Mouse (Mus musculus) kidney, postnatal 36 days (tissue): ENCODE results near the gene Abcb1b.
"Not testable (repeated sequence)": the region's sequence is repeated elsewhere in the genome, so short reads cannot be mapped to it uniquely, and the experiment has no call there.

ENCODE experiments used
- DNase-seq, 2 experiments: peaks; one replicate each; pipeline ENCODE4 v3.0.0; 2021 to 2022; ENCODE audit warnings: mixed read lengths in 2 of 2

Gene Abcb1b

DNA sequence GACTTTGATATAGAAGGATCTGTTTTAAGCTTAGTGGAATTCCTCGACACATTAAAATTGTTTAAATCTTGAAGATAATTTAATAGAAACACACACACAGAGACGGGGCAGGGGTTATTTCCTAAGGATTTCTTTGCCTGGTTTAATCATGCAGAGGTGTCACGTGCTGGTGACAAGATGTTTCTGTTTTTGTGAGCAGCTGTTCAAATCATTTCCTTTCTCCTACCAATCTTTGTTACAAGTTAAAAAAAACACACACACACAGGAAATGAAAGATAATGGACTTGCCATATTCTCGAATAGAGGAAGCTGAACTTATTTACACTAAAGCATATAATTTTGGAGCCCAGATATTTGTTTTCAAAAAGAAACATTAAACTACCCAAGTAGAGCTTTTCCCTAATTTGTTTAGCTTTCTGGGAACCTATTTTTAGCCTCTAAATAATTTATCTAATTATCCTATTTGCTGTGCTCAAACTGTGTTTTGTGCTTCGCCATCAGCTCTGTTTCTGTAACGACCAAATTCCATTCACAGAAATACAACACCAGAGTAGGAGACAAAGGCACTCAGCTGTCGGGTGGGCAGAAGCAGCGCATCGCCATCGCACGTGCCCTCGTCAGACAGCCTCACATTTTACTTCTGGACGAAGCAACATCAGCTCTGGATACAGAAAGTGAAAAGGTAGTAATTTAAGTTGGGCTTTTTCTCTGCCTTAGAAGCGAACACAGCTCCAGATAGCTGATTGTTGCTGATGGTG lies 65.8 kb downstream of the Abcb1b start:
- DNase-seq: no peak

DNA sequence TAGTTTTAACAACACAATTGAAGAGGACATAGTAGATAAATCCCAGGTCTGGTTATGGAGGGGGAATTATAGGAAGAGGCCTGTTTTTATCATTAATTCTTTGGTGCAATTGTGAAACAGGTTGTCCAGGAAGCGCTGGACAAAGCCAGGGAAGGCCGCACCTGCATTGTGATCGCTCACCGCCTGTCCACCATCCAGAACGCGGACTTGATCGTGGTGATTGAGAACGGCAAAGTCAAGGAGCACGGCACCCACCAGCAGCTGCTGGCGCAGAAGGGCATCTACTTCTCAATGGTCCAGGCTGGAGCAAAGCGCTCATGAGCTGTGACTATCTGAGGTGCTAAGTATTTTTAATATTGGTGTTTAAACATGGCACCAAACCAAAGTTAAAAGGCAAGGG lies 67.7 kb downstream of the Abcb1b start:
- DNase-seq: not testable (repeated sequence)

DNA sequence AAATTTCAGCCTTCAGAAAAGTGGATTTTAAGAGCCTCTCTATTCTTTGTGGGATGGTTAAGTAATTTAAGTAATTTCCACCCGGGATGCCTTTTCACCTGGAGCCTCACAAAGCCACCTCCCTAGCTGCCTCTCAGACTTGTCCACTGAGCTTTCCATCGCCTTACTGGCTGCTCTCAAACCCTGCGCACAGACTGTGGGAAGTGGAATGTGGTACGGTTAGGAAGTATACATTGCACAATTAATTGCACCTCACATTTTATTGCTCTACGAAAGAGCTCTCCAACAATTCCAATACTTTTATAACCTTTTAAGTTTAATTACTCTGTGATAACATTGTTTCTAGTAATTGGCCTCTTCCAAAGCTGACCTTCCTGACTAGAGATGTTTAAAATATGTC lies 68.4 kb downstream of the Abcb1b start:
- no peak for DNase-seq

DNA sequence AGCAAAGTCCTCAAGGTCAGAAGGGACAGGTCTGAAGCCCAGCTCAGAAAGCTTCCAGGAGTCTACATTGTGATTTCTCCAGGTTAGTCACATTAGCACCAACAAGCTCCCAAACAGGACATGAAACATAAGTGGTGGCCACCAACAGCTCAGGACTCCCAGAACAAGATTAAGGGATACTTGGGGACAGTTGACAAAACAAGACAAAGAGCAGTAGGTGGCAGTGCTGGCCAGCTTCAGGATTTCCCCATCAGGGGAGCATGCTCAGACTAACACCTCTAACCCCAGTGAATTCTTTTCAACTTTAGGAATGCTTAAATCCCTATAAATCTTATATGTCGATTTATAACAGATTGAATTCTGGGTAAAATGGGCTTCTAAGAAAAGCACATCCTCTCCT lies 70.1 kb downstream of the Abcb1b start:
- peak; percentile 1 to 33 for DNase-seq

DNA sequence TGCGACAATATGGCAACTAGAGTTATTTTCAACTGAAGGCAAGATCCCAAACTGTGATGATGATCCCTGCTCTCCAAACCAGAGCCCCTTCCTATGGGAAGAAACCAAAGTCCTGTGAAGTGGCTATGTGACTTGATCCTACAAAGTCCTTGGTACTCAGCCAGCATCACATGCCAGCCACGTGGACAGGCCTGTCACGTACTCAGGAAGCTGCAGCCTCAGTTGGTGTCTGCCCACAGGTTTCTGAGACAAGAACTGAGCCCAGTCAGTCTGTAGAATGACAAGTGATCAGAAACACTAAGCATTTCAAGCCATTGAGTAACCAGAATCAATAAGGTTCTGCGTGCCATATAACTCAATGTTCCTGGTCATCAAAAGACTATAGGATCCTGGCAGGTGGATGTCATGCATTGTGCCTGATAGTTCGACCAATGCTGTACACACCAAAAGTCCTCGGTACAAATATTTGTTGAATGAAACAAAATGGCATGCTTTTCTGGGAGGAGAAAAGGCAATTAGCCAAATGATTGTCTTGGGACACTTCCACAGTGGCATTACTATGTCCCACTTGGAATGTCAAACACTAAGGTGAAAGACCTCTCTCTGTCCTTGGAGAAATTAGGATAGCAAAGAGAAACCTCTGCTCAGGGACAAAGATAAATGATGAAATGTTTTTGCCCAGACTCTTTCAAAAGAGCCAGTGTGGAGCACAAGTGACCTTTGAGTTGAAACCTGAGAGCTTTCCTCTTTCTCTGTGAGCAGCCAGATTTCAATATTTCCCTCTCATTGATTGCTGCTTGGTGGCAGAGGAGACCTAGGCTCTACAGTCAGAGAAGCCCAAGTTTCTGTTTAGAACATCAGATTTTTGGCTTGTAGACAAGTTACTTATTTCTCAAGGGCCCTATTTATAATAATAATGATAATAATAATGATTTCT lies 75.3 kb downstream of the Abcb1b start:
- DNase-seq: no peak

DNA sequence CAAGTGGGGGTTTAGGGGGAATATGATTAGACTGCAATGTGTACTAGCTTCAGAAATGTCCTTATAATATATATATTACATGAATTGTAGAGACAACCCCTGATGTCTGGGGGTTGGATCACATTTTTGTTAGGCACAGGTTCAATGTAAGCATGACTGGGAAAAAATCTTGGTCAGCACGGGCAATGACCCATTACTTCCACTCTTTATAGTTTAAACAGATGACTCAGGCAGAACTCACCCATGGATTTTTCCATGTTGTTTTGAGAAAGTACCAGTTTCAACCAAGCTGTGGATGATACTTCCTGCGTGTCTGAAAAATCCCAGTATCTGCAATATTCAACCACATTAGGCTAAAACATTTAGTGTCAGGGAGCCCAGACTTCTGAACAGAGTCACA lies 79.1 kb downstream of the Abcb1b start:
- no peak for DNase-seq

DNA sequence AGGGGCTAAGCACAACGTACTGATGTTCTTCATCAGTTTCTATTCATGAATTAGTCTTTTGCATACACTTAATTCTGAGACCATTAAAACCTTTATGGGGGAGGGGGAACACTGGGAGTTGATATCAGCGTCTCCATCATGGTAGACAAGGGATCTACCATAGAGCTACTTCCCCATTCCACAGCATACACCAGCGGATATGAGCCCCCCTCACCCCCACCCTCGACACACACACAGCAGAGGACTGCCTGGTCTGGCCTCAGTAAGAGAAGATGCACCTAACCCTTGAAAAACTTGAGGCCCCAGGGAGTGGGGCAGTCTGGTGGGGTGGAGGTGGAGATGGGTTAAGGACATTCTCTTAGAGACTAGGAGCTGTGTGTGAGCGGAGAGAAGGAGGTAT lies 79.9 kb downstream of the Abcb1b start:
- no peak for DNase-seq

DNA sequence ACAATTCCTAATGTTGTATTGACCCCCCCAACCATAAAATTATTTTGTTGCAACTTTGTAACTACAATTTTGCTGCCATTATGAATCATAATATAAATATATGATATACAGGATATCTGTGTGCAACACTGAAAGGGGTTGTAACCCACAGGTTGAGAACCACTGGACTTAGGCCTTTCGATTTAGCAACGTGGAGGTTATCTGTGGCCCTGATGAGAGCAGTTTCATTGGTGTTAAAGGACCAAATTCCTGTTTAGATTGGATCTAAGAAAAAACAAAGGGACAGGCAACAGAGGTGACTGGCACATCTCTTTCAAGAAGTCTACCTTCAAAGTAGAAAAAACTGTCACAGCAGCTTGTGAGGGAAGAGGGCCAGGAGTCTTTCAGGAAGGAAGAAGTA lies 87.9 kb downstream of the Abcb1b start:
- no peak for DNase-seq

DNA sequence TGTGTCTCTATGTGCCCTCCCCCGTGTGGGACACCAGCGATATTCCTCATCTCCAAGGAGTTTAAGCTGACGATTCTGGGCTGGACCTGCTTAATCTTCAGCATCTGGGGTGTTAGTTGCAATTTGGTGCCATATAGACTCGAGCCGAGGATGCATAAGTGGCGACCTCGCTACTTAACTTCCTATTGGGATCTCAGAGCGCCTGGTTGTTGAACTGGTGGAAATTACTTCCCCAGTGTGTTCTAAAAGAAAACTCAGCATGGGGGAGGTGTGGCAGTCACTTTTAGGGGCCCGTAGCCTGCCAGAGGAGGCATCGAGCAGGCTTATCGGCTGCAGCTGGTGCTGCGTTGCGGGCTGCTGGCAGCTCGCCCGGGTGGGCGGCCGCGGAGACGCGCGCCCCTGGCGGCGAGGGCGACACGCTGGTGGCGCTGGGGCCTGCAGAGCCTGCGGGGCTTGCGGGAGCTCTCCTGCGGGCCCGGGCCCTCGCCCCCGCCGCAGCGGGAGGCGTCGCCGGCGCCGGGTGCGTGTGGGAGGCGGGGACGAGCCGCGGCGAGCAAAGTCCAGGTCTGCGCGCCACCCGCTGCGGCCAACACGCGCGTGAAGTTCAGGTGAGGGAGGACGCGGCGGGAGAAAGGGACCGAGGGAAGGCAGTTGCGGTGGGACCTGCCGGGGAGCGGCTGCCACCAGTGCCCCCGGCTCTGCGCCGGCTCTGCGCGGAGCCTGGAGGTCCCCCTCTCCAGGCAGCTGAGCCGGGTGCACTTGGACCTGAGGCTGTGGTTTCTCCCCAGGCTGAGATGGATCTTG lies 95.6 kb downstream of the Abcb1b start, which contains the start of gene Abcb4:
TSS of gene Abcb4 (plus strand) at position 418 of the 804 bp plus-strand sequence.
- peak; percentile 21 to 66 for DNase-seq

DNA sequence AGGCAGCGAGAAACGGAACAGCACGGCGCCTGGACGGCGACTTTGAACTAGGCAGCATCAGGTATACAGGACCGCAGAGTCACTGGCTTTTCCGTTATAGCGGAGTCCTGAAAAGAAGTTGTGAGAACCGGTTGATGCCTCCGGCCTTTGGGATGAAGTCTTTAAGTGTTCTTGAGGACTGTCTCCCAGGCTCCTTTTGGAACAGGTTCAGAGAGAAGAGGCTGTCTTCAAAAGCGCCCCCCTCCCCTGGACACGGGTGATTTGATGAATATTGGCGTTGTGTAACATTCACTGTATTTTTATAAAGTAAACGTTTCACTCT lies 96.1 kb downstream of the Abcb1b start:
- DNase-seq: no peak

DNA sequence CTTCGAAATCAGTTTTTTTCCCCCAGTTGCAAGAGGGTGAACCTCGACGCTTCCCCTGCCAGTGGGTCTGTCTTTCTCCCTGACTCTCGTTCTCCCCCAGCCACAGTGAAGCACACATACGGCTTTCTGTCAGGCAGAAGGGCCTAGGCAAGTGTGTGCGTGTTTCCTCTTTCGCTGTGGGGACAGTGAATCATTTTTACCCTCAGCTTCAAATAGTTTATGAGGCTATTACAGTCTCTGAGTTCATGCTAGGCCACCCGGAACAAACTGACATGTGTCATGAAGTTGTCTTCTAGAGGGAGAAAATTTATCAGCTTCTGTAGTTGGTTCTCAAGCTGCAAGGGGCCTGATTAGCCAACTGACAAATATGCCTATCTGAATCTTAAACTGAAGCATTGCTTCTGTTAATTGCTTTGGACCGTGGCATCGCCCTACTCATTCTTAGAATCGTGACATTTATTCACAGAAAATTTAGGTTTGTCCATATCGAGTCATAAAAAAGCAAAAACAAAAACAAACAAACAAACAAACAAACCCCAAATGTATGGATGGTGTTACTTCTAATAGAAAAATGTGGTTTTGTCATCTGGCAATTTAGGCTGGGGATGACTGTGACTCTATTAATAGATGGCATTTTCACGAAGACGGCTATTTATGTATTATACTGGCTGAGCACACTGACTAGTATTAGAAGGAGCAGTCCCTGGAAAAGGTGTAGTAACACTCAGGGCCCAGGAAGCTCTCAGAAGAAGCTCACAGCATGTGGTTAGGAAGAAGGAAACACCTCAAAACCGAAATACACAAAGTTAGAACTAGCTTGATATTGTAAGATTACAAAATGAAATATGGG lies 96.9 kb downstream of the Abcb1b start:
- DNase-seq: no peak

DNA sequence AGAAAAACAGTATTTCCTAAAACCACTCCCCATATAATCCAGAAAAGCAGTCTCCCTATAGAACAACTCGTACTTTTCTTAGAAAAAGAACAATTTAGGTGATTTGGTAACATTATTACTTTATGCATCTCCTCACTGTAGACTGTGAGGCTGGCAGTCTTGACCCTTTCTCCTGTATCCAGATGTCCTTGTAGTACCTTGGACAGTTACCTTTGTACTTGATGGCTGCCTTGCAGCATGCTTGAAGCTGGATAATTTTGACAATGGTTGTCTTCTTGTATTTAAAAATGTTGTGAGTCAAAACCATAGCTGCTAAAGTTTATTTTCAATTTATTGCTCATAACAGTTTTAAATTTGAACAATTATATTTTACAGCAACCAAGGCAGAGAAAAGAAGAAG lies 98.3 kb downstream of the Abcb1b start:
- no peak for DNase-seq

DNA sequence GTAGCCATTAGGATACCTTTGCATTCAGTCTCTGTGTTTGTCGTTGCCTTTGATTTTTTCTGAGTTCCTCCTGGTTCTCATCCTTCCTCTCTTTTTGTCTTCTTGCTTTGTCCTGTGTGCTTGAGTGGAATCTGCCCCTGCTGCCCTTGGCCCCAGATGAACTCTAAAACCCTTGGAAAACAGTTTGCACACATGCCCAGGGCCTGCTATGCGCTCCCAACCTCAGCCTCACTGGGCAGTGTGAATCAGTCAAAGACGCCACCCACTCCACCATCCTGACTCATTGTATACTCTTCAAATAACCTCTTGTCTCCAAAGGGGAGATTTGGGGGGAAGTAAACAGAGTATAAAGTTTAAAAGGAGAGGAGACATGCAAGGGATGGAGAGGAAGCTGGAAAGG lies 100.3 kb downstream of the Abcb1b start:
- no peak for DNase-seq

DNA sequence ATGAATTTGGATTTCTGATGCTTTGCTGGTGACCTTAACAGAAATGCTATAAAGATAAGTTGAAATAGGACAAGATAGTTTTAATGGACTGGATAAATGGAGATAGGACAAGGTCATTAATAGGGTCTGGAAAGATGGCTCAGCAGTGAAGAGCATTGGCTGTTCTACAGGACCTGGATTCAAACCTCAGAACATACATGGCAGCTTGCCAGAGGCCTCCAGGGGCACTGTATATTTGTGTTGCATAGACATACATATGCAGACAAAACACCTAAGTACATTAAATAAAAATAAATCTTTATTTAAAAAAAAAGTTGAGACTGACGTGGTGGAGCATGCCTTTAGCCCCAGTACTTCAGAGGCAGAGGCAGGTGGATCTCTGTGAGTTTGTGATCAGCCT lies 103.1 kb downstream of the Abcb1b start:
- no peak for DNase-seq

DNA sequence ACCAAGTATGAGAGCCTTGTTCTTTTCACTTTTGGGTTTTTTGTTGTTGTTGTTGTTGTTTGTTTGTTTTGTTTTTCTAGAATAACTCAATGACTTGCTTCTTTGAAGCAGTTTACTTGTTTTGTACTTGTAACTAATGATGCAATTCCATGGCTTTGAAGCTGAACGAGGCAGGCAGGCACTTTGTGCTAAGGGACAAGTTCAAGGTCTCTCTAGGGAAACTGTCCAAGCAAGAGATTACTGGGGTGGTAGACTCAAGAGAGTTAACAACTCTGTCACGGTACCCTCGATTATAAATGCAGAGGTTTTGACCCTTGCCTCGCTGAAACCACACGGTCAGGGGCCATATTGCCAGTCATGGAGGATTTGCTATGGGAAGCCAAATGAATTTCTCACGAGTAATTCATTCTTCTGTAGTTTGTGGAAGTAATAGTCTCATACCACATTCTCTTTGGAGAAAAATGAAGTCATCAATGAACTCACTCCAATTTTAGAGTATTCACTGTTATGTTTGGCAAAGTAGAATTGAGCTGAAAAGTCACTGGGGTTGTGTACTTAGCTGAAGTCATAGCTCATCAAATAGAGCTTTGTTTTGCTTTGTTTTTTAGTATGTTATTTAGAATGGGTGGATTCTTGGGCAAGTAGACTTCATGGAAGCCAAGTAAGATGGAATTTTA lies 104.3 kb downstream of the Abcb1b start:
- DNase-seq: no peak

DNA sequence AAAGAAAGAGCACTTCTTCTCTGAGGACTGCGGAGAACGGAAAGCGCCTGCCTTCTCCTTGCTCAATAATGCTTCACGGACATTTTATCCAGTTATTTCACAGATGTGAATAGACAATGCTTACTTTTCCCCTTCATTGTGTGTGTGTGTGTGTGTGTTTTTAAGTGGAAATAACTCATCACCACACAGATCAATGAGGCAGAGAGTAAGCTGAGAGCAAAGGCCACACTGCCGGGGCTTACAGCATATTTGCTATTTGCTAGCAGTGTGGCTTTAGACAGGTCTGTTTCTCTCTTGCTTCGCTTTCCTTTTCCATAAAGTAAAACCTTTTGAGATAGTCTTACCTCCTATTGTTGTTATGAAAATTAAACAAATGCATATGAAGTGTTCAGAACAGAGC lies 106.6 kb downstream of the Abcb1b start:
- DNase-seq: no peak

DNA sequence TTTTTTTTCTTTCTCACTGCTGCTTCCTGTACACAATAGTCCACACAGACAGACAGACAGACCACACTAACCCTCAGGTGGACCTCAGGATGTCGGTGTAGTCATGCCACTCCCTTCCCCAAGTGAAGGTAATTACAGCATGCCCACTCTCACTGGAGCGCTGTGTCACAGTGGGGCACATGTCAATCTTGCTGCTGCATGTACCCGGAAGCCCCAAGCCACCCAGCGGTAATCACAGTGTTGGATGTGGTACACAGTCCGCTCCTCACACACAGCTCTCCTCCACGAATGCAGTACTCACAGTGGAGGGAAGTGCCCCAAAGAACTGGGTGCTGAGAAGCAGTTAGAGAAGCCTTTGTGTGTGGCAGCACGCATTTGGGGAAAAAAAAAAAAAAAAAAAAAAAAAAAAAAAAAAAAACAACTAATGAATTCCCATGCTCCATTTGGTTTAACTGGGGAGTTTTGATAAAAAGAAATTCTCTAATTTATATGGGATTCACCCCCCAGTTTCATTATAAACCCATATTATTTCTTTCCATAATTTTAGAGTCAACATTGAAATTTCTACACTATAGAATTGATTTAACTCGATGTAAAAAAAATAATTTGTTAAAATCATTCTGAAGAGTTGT lies 113.7 kb downstream of the Abcb1b start:
- DNase-seq: no peak
